Mouse (Mus musculus): Measurements from ENCODE around the gene Tecpr2.

DNA sequence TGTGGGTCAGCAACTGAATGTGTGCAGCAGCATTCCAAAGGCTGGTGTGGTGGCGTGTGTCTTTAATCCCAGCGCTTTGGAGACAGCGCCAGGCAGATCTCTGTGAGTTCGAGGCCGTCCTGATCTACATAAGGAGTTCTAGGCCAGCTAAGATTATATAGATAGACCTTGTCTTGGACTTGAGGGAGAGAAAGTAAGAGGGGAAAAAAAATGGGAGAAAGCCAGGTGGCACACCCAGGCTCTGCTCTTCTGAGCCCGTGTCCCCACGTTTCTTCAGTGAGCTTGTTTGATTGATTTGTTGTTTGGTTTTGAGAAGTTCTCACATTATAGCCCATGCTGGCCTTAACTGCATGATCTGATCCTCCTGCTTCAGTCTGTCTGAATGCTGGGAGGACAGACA is 101.4 kb downstream of the Tecpr2 start:
- TF ChIP-seq CTCF (IDR thresholded peaks at IDR 0.05) (no peak), EP300 (IDR thresholded peaks at IDR 0.05; ENCODE audit: insufficient read depth, low read depth, low read length) (no peak), POLR2A (IDR thresholded peaks at IDR 0.05; ENCODE audit: insufficient read depth, low read depth, low read length) (no peak)

Data from heart, adult 2 months (tissue).